ENCODE assay signal across 8 mouse cellular contexts in the genomic region with DNA sequence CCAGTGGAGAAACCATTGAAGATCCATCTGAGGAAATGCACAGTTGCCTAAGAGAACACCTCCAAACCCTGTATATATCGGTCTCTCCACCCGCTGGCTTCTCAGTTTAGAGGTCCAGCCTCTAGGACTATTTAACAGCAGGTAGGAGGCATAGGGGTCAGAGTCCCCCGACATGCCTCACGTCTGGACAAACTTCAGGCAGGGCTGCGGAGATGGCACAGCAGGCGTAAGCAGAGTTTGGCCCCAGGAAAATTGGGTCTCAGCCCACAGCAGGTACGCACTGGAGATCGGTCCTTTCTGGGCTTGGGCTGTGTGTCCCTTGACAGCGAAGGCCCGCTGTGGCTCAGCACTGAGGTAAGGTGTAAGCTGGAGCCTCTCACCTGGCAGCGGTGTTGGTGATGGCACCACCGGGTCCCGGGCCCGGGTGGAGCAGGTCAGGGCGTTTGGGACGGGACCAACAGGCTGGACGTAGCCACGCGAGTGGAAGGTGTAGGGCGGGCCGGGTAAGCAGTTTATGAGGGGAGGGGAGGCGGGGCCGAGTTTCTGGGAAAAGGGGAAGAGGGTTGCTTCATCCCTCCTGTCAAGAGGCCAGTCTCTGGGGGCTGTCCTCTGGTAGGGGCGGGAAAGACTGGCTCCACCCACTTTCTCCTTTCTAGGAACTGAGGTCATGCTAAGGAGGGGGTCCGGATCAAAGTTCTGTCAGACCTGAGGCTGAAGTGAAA. TPM values are rescaled to one million over a fixed set of nuclear protein-coding genes. Genes with fewer than 3 reads are reported as not detected.
DNase-seq lines count a peak whose midpoint lies in the region; ATAC-seq lines count a peak whose summit lies in the region.

No protein-coding gene starts in this region.

- no peak overlapping the region for H3K4me2 ChIP-seq in midbrain, embryonic 13.5 days (replicated peaks)
- H3K4me2 ChIP-seq in kidney, embryonic 16.5 days (replicated peaks; ENCODE audit: low read depth, low read length) = peak overlapping the region; percentile 53

- 0 out of 2 replicates have a peak overlapping the region, but pooled peaks have one; percentile 10 for H3K27ac ChIP-seq in midbrain, embryonic 10.5 days (replicated peaks)
- H3K27ac ChIP-seq in midbrain, embryonic 13.5 days = no peak overlapping the region
- 0 out of 2 replicates have a peak overlapping the region, but pooled peaks have one; percentile 25 for H3K27ac ChIP-seq in kidney, embryonic 16.5 days (ENCODE audit: low read length)

- H3K4me1 ChIP-seq in midbrain, embryonic 10.5 days = peaks cover 11% of the 10 kb centered on the region
- H3K4me1 ChIP-seq in midbrain, embryonic 13.5 days (replicated peaks) = no peaks in the 10 kb centered on the region
- peaks cover 6% of the 10 kb centered on the region; the same call in 1 of the 2 replicates for H3K4me1 ChIP-seq in kidney, embryonic 16.5 days (ENCODE audit: insufficient read depth, low read length)

- no peak overlapping the region for H3K9ac ChIP-seq in midbrain, embryonic 13.5 days (replicated peaks)
- H3K9ac ChIP-seq in kidney, embryonic 16.5 days (replicated peaks; ENCODE audit: low read length) = peak overlapping the region; percentile 58; the same call in 1 of the 2 replicates

- WGBS in midbrain, embryonic 10.5 days = 15% methylated on average over 25 of the region's 25 CpGs
- 18% methylated on average over 25 of the region's 25 CpGs for WGBS in midbrain, embryonic 13.5 days
- 12% methylated on average over 24 of the region's 25 CpGs for WGBS in kidney, embryonic 16.5 days

- H3K4me3 ChIP-seq in midbrain, embryonic 10.5 days = peak overlapping the region; percentile 32
- no peak overlapping the region for H3K4me3 ChIP-seq in midbrain, embryonic 13.5 days (replicated peaks)
- peak overlapping the region; percentile 31 for H3K4me3 ChIP-seq in kidney, embryonic 16.5 days (ENCODE audit: low read length)

- no peak for DNase-seq in midbrain, embryonic 10.5 days (ENCODE audit: low spot score)
- peak; percentile 66 for DNase-seq in lung, postnatal 14 days
- no peak for DNase-seq in spleen, adult 12 weeks (ENCODE audit: low spot score)
- DNase-seq in layer of hippocampus, postnatal 10 days (ENCODE audit: low spot score in 2 of 2) = no peak

- no peak for ATAC-seq in midbrain, embryonic 13.5 days
- peak; percentile 92 for ATAC-seq in granulocyte monocyte progenitor cell, adult 5-6 weeks (replicated peaks; ENCODE audit: poor library complexity, severe bottlenecking)
- ATAC-seq in kidney, embryonic 16.5 days (ENCODE audit: low FRiP score, low TSS enrichment) = peak; percentile 47
- ATAC-seq in inflammation-experienced regulatory T-cells, adult 6 months = no peak

- H3K9me3 ChIP-seq in midbrain, embryonic 10.5 days (replicated peaks) = no peaks in the 10 kb centered on the region
- no peaks in the 10 kb centered on the region for H3K9me3 ChIP-seq in midbrain, embryonic 13.5 days
- no peaks in the 10 kb centered on the region for H3K9me3 ChIP-seq in kidney, embryonic 16.5 days (ENCODE audit: low read length)

- peaks cover 28% of the 10 kb centered on the region for H3K27me3 ChIP-seq in midbrain, embryonic 10.5 days (ENCODE audit: low read depth, poor library complexity, severe bottlenecking)
- peaks cover 23% of the 10 kb centered on the region for H3K27me3 ChIP-seq in midbrain, embryonic 13.5 days
- peaks cover 15% of the 10 kb centered on the region for H3K27me3 ChIP-seq in kidney, embryonic 16.5 days (ENCODE audit: insufficient read depth, low read length)

- peaks cover 18% of the 10 kb centered on the region for H3K36me3 ChIP-seq in midbrain, embryonic 10.5 days
- peaks cover 22% of the 10 kb centered on the region for H3K36me3 ChIP-seq in midbrain, embryonic 13.5 days
- H3K36me3 ChIP-seq in kidney, embryonic 16.5 days (ENCODE audit: insufficient read depth, low read length) = peaks cover 2% of the 10 kb centered on the region; the same call in 1 of the 2 replicates

RNA-seq across cellular contexts. Expression of a gene that starts 0.6 kb away (rescaled TPM):
- polyA plus RNA-seq in midbrain, embryonic 10.5 days (2016; fragmentation: Nextera tagmentation; extraction: Ambion mirVana) = 0.27 and 0.42 TPM in 2 replicates
- polyA plus RNA-seq in midbrain, embryonic 13.5 days (2015; fragmentation: Nextera tagmentation; extraction: Ambion mirVana) = 0.32 and 0.46 TPM in 2 replicates
- 0.85 and 1.8 TPM in 2 replicates for total RNA-seq in granulocyte monocyte progenitor cell, adult 5-6 weeks (2014; fragmentation: Nextera tagmentation)
- total RNA-seq in granulocyte monocyte progenitor cell, adult 5-6 weeks (2017) = 1.4 and 4.3 TPM in 2 replicates
- 2.9 and 3.0 TPM in 2 replicates for polyA plus RNA-seq in kidney, embryonic 16.5 days (2015; fragmentation: Nextera tagmentation; extraction: Ambion mirVana)
- not detected for polyA plus RNA-seq in inflammation-experienced regulatory T-cells, adult 6 months (2017; shearing (Covaris generic))
- under 1 TPM; 0.16 to 0.18 TPM for total RNA-seq in layer of hippocampus, postnatal 10 days (2021)

RNA-seq across cellular contexts. Expression of a gene that starts 8.9 kb away (rescaled TPM):
- polyA plus RNA-seq in midbrain, embryonic 10.5 days (2016; fragmentation: Nextera tagmentation; extraction: Ambion mirVana) = 30.1 and 34.4 TPM in 2 replicates
- polyA plus RNA-seq in midbrain, embryonic 13.5 days (2015; fragmentation: Nextera tagmentation; extraction: Ambion mirVana) = 45.0 and 48.8 TPM in 2 replicates
- 17.9 and 20.4 TPM in 2 replicates for total RNA-seq in granulocyte monocyte progenitor cell, adult 5-6 weeks (2014; fragmentation: Nextera tagmentation)
- total RNA-seq in granulocyte monocyte progenitor cell, adult 5-6 weeks (2017) = 8.5 and 12.8 TPM in 2 replicates
- polyA plus RNA-seq in kidney, embryonic 16.5 days (2015; fragmentation: Nextera tagmentation; extraction: Ambion mirVana) = 43.3 and 46.2 TPM in 2 replicates
- 10 to 100 TPM; 40.8 to 75.9 (median 62.1) TPM for polyA plus RNA-seq in inflammation-experienced regulatory T-cells, adult 6 months (2017; shearing (Covaris generic))
- 10 to 100 TPM; 42.0 to 54.1 TPM for total RNA-seq in layer of hippocampus, postnatal 10 days (2021)

RNA-seq across cellular contexts. Expression of a gene that starts 31.5 kb away (rescaled TPM):
- polyA plus RNA-seq in midbrain, embryonic 10.5 days (2016; fragmentation: Nextera tagmentation; extraction: Ambion mirVana) = 70.5 and 74.5 TPM in 2 replicates
- 36.9 and 38.5 TPM in 2 replicates for polyA plus RNA-seq in midbrain, embryonic 13.5 days (2015; fragmentation: Nextera tagmentation; extraction: Ambion mirVana)
- 19.0 and 24.0 TPM in 2 replicates for total RNA-seq in granulocyte monocyte progenitor cell, adult 5-6 weeks (2014; fragmentation: Nextera tagmentation)
- total RNA-seq in granulocyte monocyte progenitor cell, adult 5-6 weeks (2017) = 25.7 and 27.0 TPM in 2 replicates
- 43.9 and 44.5 TPM in 2 replicates for polyA plus RNA-seq in kidney, embryonic 16.5 days (2015; fragmentation: Nextera tagmentation; extraction: Ambion mirVana)
- polyA plus RNA-seq in inflammation-experienced regulatory T-cells, adult 6 months (2017; shearing (Covaris generic)) = 10 to 100 TPM; 26.4 to 30.7 (median 30.2) TPM
- 10 to 100 TPM; 18.4 to 23.9 TPM for total RNA-seq in layer of hippocampus, postnatal 10 days (2021)

RNA-seq across cellular contexts. Expression of a gene that starts 32.3 kb away (rescaled TPM):
- 67.6 and 71.2 TPM in 2 replicates for polyA plus RNA-seq in midbrain, embryonic 10.5 days (2016; fragmentation: Nextera tagmentation; extraction: Ambion mirVana)
- 66.3 and 68.8 TPM in 2 replicates for polyA plus RNA-seq in midbrain, embryonic 13.5 days (2015; fragmentation: Nextera tagmentation; extraction: Ambion mirVana)
- total RNA-seq in granulocyte monocyte progenitor cell, adult 5-6 weeks (2014; fragmentation: Nextera tagmentation) = 54.7 and 67.7 TPM in 2 replicates
- total RNA-seq in granulocyte monocyte progenitor cell, adult 5-6 weeks (2017) = 18.0 and 30.7 TPM in 2 replicates
- 112 and 119 TPM in 2 replicates for polyA plus RNA-seq in kidney, embryonic 16.5 days (2015; fragmentation: Nextera tagmentation; extraction: Ambion mirVana)
- polyA plus RNA-seq in inflammation-experienced regulatory T-cells, adult 6 months (2017; shearing (Covaris generic)) = 10 to 100 TPM; 32.4 to 57.8 (median 46.5) TPM
- 100 to 1,000 TPM; 103 to 110 TPM for total RNA-seq in layer of hippocampus, postnatal 10 days (2021)

RNA-seq across cellular contexts. Expression of a gene that starts 32.3 kb away (rescaled TPM):
- 50.6 and 60.8 TPM in 2 replicates for polyA plus RNA-seq in midbrain, embryonic 10.5 days (2016; fragmentation: Nextera tagmentation; extraction: Ambion mirVana)
- polyA plus RNA-seq in midbrain, embryonic 13.5 days (2015; fragmentation: Nextera tagmentation; extraction: Ambion mirVana) = 33.8 and 36.2 TPM in 2 replicates
- total RNA-seq in granulocyte monocyte progenitor cell, adult 5-6 weeks (2014; fragmentation: Nextera tagmentation) = 30.9 and 36.6 TPM in 2 replicates
- 35.7 and 38.6 TPM in 2 replicates for total RNA-seq in granulocyte monocyte progenitor cell, adult 5-6 weeks (2017)
- 40.6 and 41.9 TPM in 2 replicates for polyA plus RNA-seq in kidney, embryonic 16.5 days (2015; fragmentation: Nextera tagmentation; extraction: Ambion mirVana)
- polyA plus RNA-seq in inflammation-experienced regulatory T-cells, adult 6 months (2017; shearing (Covaris generic)) = 1 to 10 TPM; 4.1 to 8.4 (median 5.4) TPM
- total RNA-seq in layer of hippocampus, postnatal 10 days (2021) = 10 to 100 TPM; 16.4 to 17.1 TPM

Comparison
In these comparisons a context has a peak if more than half of its experiments do, and no peak if none do; other contexts are left out.
1. ATAC-seq: peak in granulocyte monocyte progenitor cell, adult 5-6 weeks (single experiment) and kidney, embryonic 16.5 days (single experiment); none in midbrain, embryonic 13.5 days (single experiment) and inflammation-experienced regulatory T-cells, adult 6 months (single experiment).